Mouse (Mus musculus): ENCODE results near the gene Foxn3.
A peak's percentile ranks its signal among the peaks of the same experiment; 100 is the strongest.

Gene Foxn3

DNA sequence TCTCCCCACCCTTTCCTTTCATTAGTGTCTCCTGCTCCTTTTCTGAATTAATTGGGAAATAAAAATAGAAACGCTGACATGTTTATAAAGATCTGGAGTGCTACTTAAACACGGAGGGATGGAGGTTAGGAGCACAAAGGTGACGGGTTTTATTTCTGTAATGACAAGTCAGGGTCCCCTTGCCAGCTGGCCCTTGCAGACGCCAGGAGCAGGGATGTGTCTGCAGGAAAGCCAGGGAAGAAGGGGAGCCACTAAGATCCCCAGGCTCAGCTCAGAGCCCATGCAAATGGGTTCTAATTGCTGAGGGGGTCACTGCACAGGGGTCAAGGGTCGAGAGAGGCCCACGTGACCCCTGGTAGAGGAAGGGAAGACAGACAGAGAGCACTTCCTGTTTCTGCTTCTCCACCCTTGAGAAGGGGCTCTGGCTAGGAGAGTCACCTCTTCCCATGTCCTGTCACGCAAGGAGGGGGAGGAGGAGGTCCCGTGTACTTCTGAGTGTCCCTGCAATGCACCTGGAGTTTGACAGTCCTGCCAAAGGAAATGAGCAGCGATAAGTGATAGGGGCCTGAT, 36.7 kb downstream of the Foxn3 start:
- DNase-seq (ENCODE audit: extremely low read depth, low read depth): no peak

GRCm38 (mm10) chr12:99522882-99523281, 40.5 kb downstream of the Foxn3 start:
- DNase-seq (ENCODE audit: extremely low read depth, low read depth): peak; percentile 30

- no peak for DNase-seq (ENCODE audit: extremely low read depth, low read depth)
Measured at GRCm38 (mm10) chr12:99519862-99520261, 43.5 kb downstream of the Foxn3 start.

DNA sequence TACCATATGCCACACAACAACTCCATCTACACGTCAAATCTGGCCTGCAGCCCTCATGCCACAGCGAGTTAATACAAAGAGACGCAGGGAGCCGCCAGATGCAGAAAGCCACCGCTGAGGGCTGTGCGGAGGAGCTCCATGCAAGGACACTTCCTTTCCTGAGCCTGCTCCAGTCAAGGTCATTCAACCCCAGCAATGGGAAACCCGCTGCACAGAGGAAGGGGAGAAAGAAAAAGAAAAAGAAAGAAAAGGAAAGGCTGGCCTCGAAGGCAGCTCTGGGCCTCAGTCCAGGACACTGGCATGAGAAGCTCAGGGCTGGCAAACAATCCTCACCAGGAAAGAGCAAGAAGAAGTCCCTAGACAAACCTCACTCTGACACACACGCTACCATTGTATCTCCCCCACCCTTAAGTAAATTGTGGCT, 44.2 kb downstream of the Foxn3 start:
- DNase-seq (ENCODE audit: extremely low read depth, low read depth): no peak

DNA sequence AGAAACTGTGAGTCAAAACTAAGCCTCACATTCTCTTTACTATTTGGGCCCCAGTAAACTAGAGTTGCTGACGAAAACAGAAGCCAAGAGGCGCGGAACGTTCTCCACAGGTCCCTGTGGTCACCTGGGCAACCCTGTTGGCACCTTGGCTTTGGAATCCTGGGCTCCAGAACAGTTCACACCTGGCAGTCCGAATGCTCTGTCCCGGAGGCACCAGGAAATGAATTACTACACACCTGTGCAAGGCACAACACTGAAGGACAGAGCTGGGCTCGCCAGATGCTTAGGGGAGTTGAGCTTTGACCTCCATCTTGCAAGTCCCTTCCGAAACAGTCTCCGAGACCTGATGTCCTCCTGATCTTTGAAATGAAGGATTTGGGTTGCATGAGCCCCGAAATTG, 44.7 kb downstream of the Foxn3 start:
- no peak for DNase-seq (ENCODE audit: extremely low read depth, low read depth)

- no peak for DNase-seq (ENCODE audit: extremely low read depth, low read depth)
Measured at GRCm38 (mm10) chr12:99518126-99518525, 45.3 kb downstream of the Foxn3 start.

- DNase-seq (ENCODE audit: extremely low read depth, low read depth): no peak
Measured at GRCm38 (mm10) chr12:99517296-99517695, 46.1 kb downstream of the Foxn3 start.

DNA sequence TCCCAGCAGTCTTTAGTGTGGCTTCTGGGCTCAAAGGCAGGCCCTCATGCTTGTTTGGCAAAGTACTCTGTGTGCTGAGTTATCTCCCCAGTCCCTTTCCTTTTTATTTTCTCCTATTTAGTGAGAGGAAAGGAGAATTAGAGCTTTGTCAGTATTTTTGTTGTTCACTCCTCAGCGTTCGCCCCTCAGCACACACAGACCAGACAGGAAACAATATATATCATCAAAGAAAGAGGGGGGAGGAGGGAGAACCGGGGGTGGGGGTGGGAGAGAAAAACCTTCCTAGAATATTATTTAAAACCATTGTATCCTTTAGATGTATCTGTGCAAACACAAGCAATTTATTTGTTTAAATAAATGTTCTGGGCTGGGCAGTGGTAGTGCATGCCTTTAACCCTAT, 47.9 kb downstream of the Foxn3 start:
- DNase-seq (ENCODE audit: extremely low read depth, low read depth): no peak

- DNase-seq (ENCODE audit: extremely low read depth, low read depth): no peak
Measured at GRCm38 (mm10) chr12:99511644-99512043, 51.7 kb downstream of the Foxn3 start.

GRCm38 (mm10) chr12:99510759-99511158, 52.6 kb downstream of the Foxn3 start:
- no peak for DNase-seq (ENCODE audit: extremely low read depth, low read depth)

DNA sequence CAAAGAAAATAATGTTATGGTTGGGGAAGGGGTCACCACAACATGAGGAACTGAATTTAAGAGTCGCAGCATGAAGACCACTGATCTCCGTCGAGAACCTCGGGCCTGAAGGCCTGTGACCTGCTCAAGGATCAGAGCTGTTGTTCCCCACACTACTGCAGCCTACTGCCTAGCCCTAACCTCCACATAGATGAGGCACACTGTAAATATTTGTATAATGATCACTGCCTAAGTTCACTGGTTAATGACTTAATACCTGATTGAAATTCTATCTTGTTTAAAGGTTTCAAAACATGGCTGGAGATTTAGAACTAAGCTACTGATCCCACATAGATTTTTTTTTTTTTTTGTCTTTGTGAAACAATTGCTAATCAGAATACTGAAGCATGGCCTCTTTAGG, 61.2 kb downstream of the Foxn3 start:
- no peak for DNase-seq (ENCODE audit: extremely low read depth, low read depth)

DNA sequence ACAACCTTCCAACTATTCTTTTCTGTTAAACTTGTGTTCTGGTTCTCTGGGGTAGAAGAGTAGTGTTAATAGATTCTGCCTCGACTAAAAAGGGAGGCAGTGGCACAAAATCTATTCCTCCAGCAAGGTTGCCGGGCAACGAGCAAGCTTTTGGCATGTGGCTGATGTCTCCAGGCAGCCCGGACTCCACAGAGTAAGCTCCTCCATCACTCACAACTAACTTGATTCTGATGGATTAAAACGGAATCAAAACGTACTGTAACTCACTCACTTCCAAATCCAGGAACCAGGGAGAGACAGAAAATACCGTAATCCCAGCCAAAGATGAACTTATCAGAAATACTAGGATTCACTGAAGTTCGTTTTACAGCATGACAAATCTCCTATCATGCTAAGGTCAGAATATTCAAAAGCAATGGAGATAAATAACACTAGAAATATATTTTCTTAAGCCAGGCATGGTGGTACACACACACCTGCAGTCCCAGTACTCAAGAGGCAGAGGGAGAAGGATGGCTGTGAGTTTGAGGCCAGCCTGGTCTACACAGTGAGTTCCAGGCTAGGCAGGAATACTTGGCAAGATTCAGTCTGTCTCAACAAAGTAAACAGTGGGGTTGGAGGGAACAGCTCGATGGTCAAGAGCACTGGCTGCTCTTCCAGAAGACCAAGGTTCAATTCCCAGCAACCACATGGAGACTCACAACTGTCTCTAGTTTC, 64.2 kb downstream of the Foxn3 start:
- no peak for DNase-seq (ENCODE audit: extremely low read depth, low read depth)

- DNase-seq (ENCODE audit: extremely low read depth, low read depth): no peak
Measured at GRCm38 (mm10) chr12:99498189-99498977, 65.0 kb downstream of the Foxn3 start.

GRCm38 (mm10) chr12:99496945-99497344, 66.4 kb downstream of the Foxn3 start:
- DNase-seq (ENCODE audit: extremely low read depth, low read depth): no peak

DNA sequence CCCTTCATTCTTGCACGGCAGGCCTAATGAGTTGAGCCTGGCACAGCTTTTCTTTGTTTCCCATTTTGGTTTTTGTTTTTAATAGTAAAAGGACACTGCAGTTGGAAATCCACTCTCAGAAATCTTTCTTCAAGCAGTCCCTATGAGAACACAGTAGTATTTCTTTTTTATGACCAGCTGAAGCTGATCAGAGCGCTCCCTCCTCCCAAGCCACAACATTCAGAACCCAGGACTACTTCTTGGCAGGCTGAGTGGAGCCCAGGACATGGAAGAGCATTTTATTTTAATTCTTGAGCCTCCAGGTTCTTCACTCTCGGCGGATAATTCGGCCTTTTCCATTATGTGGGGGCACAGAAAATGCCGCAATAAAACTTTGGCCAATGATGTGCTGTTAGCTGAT, 73.2 kb downstream of the Foxn3 start:
- no peak for DNase-seq (ENCODE audit: extremely low read depth, low read depth)

- DNase-seq (ENCODE audit: extremely low read depth, low read depth): no peak
Measured at GRCm38 (mm10) chr12:99489001-99489592, 74.3 kb downstream of the Foxn3 start.

DNA sequence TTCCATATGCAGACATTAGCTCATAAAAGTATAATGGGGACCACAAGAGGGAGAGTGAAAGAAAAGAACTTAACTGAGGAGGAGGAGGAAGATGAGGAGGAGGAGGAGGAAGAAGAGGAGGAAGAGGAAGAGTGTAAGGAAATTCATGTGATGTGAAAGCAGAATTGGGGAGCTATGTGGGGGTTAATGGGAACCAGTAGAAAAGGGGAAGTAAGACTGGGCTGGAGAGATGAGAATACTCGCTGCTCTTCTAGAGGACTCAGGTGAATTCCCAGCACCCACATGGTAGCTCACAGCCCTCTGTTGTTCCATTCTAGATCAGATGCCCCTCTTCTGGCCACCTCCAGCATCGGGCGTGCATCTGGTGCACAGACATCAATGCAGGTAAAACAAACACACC, 83.0 kb downstream of the Foxn3 start:
- DNase-seq (ENCODE audit: extremely low read depth, low read depth): peak; percentile 36

DNA sequence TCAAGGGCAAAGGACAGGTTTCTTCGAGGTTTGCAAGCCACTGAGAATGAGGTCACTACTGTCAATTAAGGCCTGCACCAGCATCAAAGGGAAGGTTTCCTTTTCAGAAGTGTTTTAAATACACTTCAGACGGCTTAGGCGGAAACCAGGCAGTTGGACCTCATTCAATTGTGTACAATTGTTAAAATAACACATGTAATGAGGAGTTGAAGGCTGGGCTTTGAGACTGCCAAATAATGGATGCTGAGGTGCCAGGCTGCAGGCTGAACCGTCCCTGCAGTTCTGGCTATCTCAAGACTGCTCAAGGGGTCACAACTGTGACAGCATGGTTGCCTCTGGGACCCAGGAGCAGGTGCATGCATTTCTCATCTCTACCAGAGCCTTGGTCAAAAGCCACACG, 89.2 kb downstream of the Foxn3 start:
- no peak for DNase-seq (ENCODE audit: extremely low read depth, low read depth)

- DNase-seq (ENCODE audit: extremely low read depth, low read depth): no peak
Measured at GRCm38 (mm10) chr12:99473406-99474133, 89.8 kb downstream of the Foxn3 start.

- DNase-seq (ENCODE audit: extremely low read depth, low read depth): no peak
Measured at GRCm38 (mm10) chr12:99471431-99471830, 92.0 kb downstream of the Foxn3 start.

GRCm38 (mm10) chr12:99467884-99468311, 95.5 kb downstream of the Foxn3 start:
- peak; percentile 18 for DNase-seq (ENCODE audit: extremely low read depth, low read depth)

Data from MEL-GATA-1-ER (cell line).